Mouse (Mus musculus) C2C12 (cell line): Measurements from ENCODE around the gene Pspn.

ENCODE experiments used
- CEBPB ChIP-seq: IDR thresholded peaks from one replicate; pipeline ENCODE4 v1.6.1; 2011; ENCODE audit warnings: low read depth, mild to moderate bottlenecking, control low read depth, moderate library complexity
- CTCF ChIP-seq: IDR thresholded peaks from one replicate; pipeline ENCODE4 v1.5.1; 2011; ENCODE audit not compliant: control insufficient read depth, insufficient read depth, insufficient read length
- FOSL1 ChIP-seq: IDR thresholded peaks from one replicate; pipeline ENCODE4 v1.8.0; 2011; ENCODE audit warnings: mild to moderate bottlenecking, low read length; ENCODE audit not compliant: poor library complexity, insufficient read depth, severe bottlenecking
- MAX ChIP-seq: IDR thresholded peaks from one replicate; pipeline ENCODE4 v1.6.1; 2011; ENCODE audit warnings: mild to moderate bottlenecking, control low read depth
- MYOD1 ChIP-seq: IDR thresholded peaks from one replicate; pipeline ENCODE4 v1.6.1; 2011; ENCODE audit warnings: low read depth; ENCODE audit not compliant: control insufficient read depth, insufficient read length
- MYOG ChIP-seq: IDR thresholded peaks from one replicate; pipeline ENCODE4 v1.6.1; 2011; ENCODE audit not compliant: control insufficient read depth, insufficient read length; ENCODE audit errors: extremely low read depth
- USF1 ChIP-seq: IDR thresholded peaks from one replicate; pipeline ENCODE4 v1.6.1; 2011; ENCODE audit warnings: low read depth, mild to moderate bottlenecking, control low read depth, moderate library complexity

- no peak for TF ChIP-seq CEBPB
- no peak for TF ChIP-seq CTCF
- no peak for TF ChIP-seq USF1
- no peak for TF ChIP-seq MAX
- TF ChIP-seq MYOD1 = no peak
- no peak for TF ChIP-seq MYOG
- TF ChIP-seq FOSL1 = no peak
Measured at GRCm38 (mm10) chr17:57047406-57047805, 47.6 kb upstream of the Pspn start.
